Mouse (Mus musculus) heart, embryonic 12.5 days (tissue): ENCODE data around the gene Mlana. TPM values are rescaled to one million over a fixed set of nuclear protein-coding genes. Genes with fewer than 3 reads are reported as not detected.

Source experiments
- ATAC-seq: fragments of 200-750 bp; cut with Nextera tagmentation; 2 replicates; pipeline ENCODE4 v1.8.0; 2017; ENCODE audit warnings: moderate TSS enrichment, moderate library complexity; ENCODE audit not compliant: insufficient number of reproducible peaks, low FRiP score
- H3K27ac ChIP-seq: fragments of 300-500 bp; sonication (generic); 2 replicates; pipeline ENCODE4 v1.5.1; 2016; ENCODE audit warnings: mild to moderate bottlenecking, moderate library complexity; ENCODE audit not compliant: poor library complexity, severe bottlenecking
- H3K27me3 ChIP-seq: fragments of 300-500 bp; sonication (generic); replicated peaks from 2 replicates; pipeline ENCODE4 v1.6.1; 2016; ENCODE audit warnings: mild to moderate bottlenecking, moderate library complexity
- H3K36me3 ChIP-seq: fragments of 300-500 bp; sonication (generic); 2 replicates; pipeline ENCODE4 v1.6.1; 2016; ENCODE audit warnings: mild to moderate bottlenecking, moderate library complexity
- H3K4me1 ChIP-seq: fragments of 300-500 bp; sonication (generic); replicated peaks from 2 replicates; pipeline ENCODE4 v1.6.1; 2016; ENCODE audit warnings: mild to moderate bottlenecking
- H3K4me2 ChIP-seq: fragments of 300-500 bp; sonication (generic); 2 replicates; pipeline ENCODE4 v1.6.1; 2016; ENCODE audit warnings: mild to moderate bottlenecking, moderate library complexity
- H3K4me3 ChIP-seq: fragments of 300-500 bp; sonication (generic); 2 replicates; pipeline ENCODE4 v1.5.1; 2016; ENCODE audit warnings: mild to moderate bottlenecking
- H3K9ac ChIP-seq: fragments of 300-500 bp; sonication (generic); 2 replicates; pipeline ENCODE4 v1.6.1; 2016; ENCODE audit warnings: mild to moderate bottlenecking, moderate library complexity
- H3K9me3 ChIP-seq: fragments of 300-500 bp; sonication (generic); replicated peaks from 2 replicates; pipeline ENCODE4 v1.6.1; 2016; ENCODE audit warnings: mild to moderate bottlenecking, moderate library complexity
- WGBS: fragments of 180-500 bp; shearing (Covaris S2); methylation state at CpG from one replicate; pipeline ENCODE4 v1.1.7; 2016; 5-methylcytosine and 5-hydroxymethylcytosine counted together
- polyA plus RNA-seq: library from polyadenylated mRNA; unstranded; fragments of >200 nt; fragmentation: Nextera tagmentation; extraction: Ambion mirVana; gene quantifications from 2 replicates; pipeline ENCODE4 v1.2.1, GENCODE M21; 2016

Gene Mlana
- polyA plus RNA-seq, 1 experiment from 2014 or later, result 0.70 TPM

GRCm38 (mm10) chr19:29753939-29754338, 56.3 kb downstream of the Mlana start:
- H3K9ac ChIP-seq, result no peak overlapping the region
- no peak overlapping the region for H3K4me3 ChIP-seq
- 92% methylated on average over 2 of the region's 2 CpGs for WGBS
- H3K9me3 ChIP-seq, result no peaks in the 10 kb centered on the region
- no peak overlapping the region for H3K4me2 ChIP-seq
- H3K27ac ChIP-seq, result no peak overlapping the region
- ATAC-seq, result no peak
- H3K27me3 ChIP-seq, result no peaks in the 10 kb centered on the region
- H3K4me1 ChIP-seq, result no peaks in the 10 kb centered on the region
- H3K36me3 ChIP-seq, result no peaks in the 10 kb centered on the region

Other genes with a start within 250 kb of the Mlana start
- gene Ric1, start 175.5 kb upstream of the Mlana start, polyA plus RNA-seq, result 7.5 and 8.4 TPM in 2 replicates
- gene Ermp1, start 49.4 kb upstream of the Mlana start, polyA plus RNA-seq, result 9.7 and 10.7 TPM in 2 replicates
- 3.7 and 4.2 TPM in 2 replicates for gene 9930021J03Rik, start 108.2 kb downstream of the Mlana start, polyA plus RNA-seq
- gene Ranbp6, start 115.2 kb downstream of the Mlana start, polyA plus RNA-seq, result 19.7 and 20.7 TPM in 2 replicates
- 5.3 and 5.5 TPM in 2 replicates for gene Il33, start 227.3 kb downstream of the Mlana start, polyA plus RNA-seq